Mouse (Mus musculus) left cerebral cortex, adult 2 months (tissue): ENCODE data around the gene Shroom3. TPM values are rescaled to one million over a fixed set of nuclear protein-coding genes. Genes with fewer than 3 reads are reported as not detected.
A peak's percentile ranks its signal among the peaks of the same experiment; 100 is the strongest.

Experiments used
- DNase-seq, 2 experiments: peaks; one replicate each; pipeline ENCODE4 v3.0.0; 2021 to 2022; ENCODE audit warnings: low spot score in 2 of 2, mixed read lengths in 1 of 2; ENCODE audit errors: extremely low spot score in 1 of 2
- H3K27ac ChIP-seq: fragments of 200-600 bp; 2 replicates; pipeline ENCODE4 v1.8.1; 2022
- H3K4me3 ChIP-seq: fragments of 200-600 bp; 2 replicates; pipeline ENCODE4 v1.8.1; 2022
- CTCF ChIP-seq: fragments of 200-600 bp; IDR thresholded peaks from 2 replicates; pipeline ENCODE4 v1.8.1; 2022; ENCODE audit warnings: antibody characterized with exemption, mild to moderate bottlenecking, moderate library complexity
- intact Hi-C: fragments of 180-260 bp; cut with DNase I; formaldehyde crosslinking; loops from one replicate; pipeline ENCODE4 v1.15.1; 2025
- microRNA-seq, 2 experiments: library from miRNA; unstranded; fragments of <30 nt; microRNA quantifications; one replicate each; pipeline ENCODE4 v1.2.0; 2021
- total RNA-seq, 2 experiments: library from RNA; stranded (reverse); gene quantifications; 2 replicates each; pipeline ENCODE4 v1.2.3; 2021

Shroom3 gene
- total RNA-seq, 2 experiments from 2014 or later = 4.3 to 6.3 TPM

DNA sequence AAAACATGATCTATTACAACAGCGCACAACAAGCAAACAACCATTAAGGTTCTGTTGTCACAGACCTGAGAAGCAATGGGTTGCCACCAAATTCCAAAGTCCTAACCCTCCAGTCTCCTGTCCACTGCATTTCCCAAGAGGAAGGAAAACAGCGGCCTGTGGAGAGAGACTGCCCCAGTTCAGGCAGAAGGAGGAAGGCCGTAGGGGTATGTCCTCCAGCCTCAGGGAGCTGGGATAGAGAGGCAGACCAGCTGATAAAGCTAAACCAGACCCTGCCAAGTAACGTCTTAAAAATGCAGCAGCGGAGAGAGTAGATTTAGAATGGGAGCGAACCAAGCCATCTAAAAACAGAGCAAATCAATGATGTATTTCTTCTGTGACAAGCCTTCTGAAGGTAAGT is 316.8 kb downstream of the Shroom3 start:
- intact Hi-C loops = loop anchor here (2.0 to 5.0 kb wide), 3 partner anchors 19 to 162 kb away; partner anchors contain the start of gene Sowahb
- Histone ChIP-seq H3K4me3 (no peak overlapping the region), H3K27ac (peak overlapping the region; percentile 93)
- DNase-seq = no peak
- TF ChIP-seq CTCF = no peak

DNA sequence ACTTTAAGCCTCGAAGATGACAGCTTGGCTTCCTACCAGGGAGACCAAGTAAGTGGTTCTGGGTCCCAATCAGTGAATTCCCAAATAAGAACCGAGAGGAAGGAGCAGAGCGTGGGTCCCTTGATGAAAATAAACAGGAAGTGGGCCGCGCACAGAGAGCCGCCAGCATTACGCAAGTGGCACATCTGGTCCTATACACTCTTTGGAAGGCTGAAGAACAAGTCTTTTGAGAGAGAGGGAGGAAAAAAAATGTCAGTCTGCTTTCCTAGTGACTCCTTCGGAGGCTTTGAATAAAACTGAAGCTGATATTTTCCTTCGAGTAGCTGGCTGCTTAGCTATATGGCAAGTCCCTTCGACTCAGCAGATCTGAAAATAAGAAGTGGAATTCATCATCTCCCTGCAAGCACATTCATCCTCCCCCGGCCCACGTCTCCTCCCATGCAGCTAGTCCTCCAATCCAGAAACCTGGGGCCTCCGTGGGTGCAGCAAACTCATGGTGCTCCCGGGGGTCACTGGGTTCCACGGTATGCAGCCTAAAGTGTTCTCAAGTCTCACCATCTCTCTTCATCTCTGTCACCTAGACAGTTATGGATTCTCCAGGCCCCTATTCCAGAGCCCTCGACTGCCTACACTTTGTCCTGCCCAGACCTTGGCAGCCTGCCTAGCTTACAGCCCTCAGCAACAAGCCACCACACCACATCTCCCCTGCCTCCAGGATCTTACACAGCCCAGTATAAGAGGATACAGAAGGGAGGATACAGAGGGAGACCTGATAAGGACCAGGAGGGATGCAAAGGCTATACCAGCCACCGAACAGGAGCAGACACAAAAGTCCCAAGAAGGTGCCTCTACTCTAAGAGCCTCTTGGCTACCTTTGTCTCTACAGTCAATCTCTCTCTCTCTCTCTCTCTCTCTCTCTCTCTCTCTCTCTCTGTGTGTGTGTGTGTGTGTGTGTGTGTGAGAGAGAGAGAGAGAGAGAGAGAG is 317.8 kb downstream of the Shroom3 start:
- peak overlapping the region; percentile 93 for H3K27ac ChIP-seq
- no peak for TF ChIP-seq CTCF
- DNase-seq = peak; percentile 58 to 70
- intact Hi-C loops = loop anchor here (2.0 to 5.0 kb wide), 3 partner anchors 20 to 161 kb away; partner anchors contain the start of gene Sowahb
- no peak overlapping the region for H3K4me3 ChIP-seq

- H3K27ac ChIP-seq = peak overlapping the region; percentile 50; the same call in 1 of the 2 replicates
- TF ChIP-seq CTCF = no peak; the same call in 1 of the 2 replicates
- DNase-seq = no peak
- intact Hi-C loops = loop anchor here (5.0 kb wide), 1 partner anchor 160 kb away; no protein-coding TSS in a partner anchor
- H3K4me3 ChIP-seq = no peak overlapping the region
Observed at GRCm38 (mm10) chr5:93002615-93003014, 319.4 kb downstream of the Shroom3 start.

- intact Hi-C loops = loop anchor here (1.0 to 2.0 kb wide), 3 partner anchors 38 to 87 kb away; partner anchors contain the start of gene Sept11
- Histone ChIP-seq H3K4me3 (peak overlapping the region; percentile 27; the same call in 1 of the 2 replicates), H3K27ac (peak overlapping the region; percentile 86)
- no peak for TF ChIP-seq CTCF
- DNase-seq = peak; percentile 31 to 43
Observed at GRCm38 (mm10) chr5:93005229-93005814, 322.1 kb downstream of the Shroom3 start.

GRCm38 (mm10) chr5:93005815-93006341 is 322.6 kb downstream of the Shroom3 start:
- H3K4me3 ChIP-seq = peak overlapping the region; percentile 27; the same call in 1 of the 2 replicates
- TF ChIP-seq CTCF = no peak
- peak overlapping the region; percentile 86 for H3K27ac ChIP-seq
- peak; percentile 32 to 54 for DNase-seq
- intact Hi-C loops = loop anchor here (1.0 to 2.0 kb wide), 3 partner anchors 37 to 87 kb away; partner anchors contain the start of gene Sept11

DNA sequence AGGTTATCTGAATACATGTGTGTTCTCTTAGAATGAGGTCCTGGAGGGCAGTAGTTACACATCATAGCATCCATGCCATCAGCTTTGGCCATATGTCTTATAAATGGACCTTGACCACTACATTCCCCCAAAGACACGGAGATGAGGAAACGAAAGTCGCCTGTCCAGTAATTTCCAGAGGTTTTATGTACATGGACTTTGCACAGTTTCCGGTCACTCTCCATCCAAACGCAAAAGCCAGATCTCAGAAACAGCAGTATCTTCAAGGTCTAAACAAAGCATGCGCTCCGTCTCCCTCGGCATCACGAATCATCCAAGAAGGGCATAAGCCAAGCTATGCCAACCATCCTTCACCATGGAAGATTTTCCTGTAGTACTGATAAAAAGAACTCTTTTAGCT is 325.0 kb downstream of the Shroom3 start:
- Histone ChIP-seq H3K4me3 (no peak overlapping the region), H3K27ac (no peak overlapping the region)
- intact Hi-C loops = no loop called here
- no peak for TF ChIP-seq CTCF
- DNase-seq = no peak

Small RNA genes lying within 50 kb of the gene (microRNA-seq; reads per million reads assigned to microRNA genes)
- 0 reads per million in 2 experiments for gene Mir1961

Other genes starting within 250 kb of the Shroom3 start
- 10 to 100 TPM; 23.7 to 31.3 TPM for gene Nup54, start 248.2 kb upstream of the Shroom3 start, total RNA-seq
- gene Scarb2, start 176.6 kb upstream of the Shroom3 start, total RNA-seq = 10 to 100 TPM; 82.6 to 91.9 TPM
- gene Fam47e, start 128.4 kb upstream of the Shroom3 start, total RNA-seq = not detected
- under 1 TPM; 0.61 to 0.84 TPM for gene Stbd1, start 80.4 kb upstream of the Shroom3 start, total RNA-seq
- gene Ccdc158, start 8.2 kb upstream of the Shroom3 start, total RNA-seq = under 1 TPM; 0.36 to 0.54 TPM